Mouse (Mus musculus) left cerebral cortex, postnatal 14 days (tissue): ENCODE measurements around the gene 4933436I01Rik. TPM values are rescaled to one million over a fixed set of nuclear protein-coding genes. Genes with fewer than 3 reads are reported as not detected.

Experiments used
- DNase-seq, 2 experiments: peaks; one replicate each; pipeline ENCODE4 v3.0.0; 2021 to 2022; ENCODE audit warnings: low spot score in 2 of 2, mixed read lengths in 1 of 2
- intact Hi-C: fragments of 180-260 bp; cut with DNase I; formaldehyde crosslinking; loops from one replicate; pipeline ENCODE4 v1.15.1; 2025
- long read RNA-seq, 2 experiments: library from polyadenylated mRNA; stranded (forward); transcript quantifications; one replicate each; pipeline ENCODE4 v2.0.0; 2021
- total RNA-seq, 2 experiments: library from RNA; stranded (reverse); gene quantifications; 2 replicates each; pipeline ENCODE4 v1.2.3; 2021

Gene 4933436I01Rik
- not detected for total RNA-seq
- long read RNA-seq, experiment 1: 0 reads
- long read RNA-seq, experiment 2: 0 reads

- no peak for DNase-seq
- intact Hi-C loops: no loop called here
Observed at GRCm38 (mm10) chrX:67921350-67921749, at the start of gene 4933436I01Rik. 4933436I01Rik (minus strand) TSS chrX:67921450.

DNA sequence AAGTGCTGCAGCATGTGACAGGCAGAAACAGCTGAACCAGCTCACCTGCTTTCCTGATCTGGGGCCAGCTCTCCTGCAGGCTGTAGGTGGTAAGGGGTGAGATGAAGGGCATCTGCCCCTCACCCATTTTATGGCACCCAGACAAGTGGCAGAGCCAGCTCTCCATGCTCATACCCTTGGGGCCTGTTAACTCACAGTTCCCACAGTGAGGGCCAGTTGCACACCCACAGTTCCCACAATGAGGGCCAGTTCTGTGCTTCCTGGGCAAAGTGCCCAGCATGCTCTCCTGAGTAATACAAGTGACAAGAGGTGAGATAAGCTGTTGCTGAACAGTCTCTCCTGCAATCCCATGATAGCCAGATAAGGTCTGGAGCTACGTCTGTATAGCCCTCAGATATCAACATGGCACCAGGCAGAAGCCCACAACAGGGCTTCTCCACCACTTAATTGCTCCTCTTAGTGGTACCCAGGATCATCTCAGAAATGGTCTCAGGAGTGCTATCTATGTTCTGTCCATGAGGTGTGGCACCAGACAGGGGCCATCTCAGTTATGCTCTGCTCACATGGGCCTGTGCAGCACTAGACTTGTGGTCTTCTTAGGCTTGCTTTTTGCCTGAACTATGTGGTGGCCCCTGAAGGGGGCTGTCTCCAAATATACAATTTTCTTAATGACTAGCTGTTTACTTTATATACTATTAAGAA is 3.7 kb upstream of the 4933436I01Rik start:
- no peak for DNase-seq
- intact Hi-C loops: no loop called here

GRCm38 (mm10) chrX:67883406-67883805 is 37.8 kb downstream of the 4933436I01Rik start:
- no peak for DNase-seq
- intact Hi-C loops: no loop called here

Other genes with a start within 250 kb of the 4933436I01Rik start
- not detected for gene Gm1140, start 227.9 kb downstream of the 4933436I01Rik start, total RNA-seq
- not detected for gene Gm14692, start 225.8 kb downstream of the 4933436I01Rik start, total RNA-seq